Mouse (Mus musculus): ENCODE measurements at regions not wholly inside any gene's neighbourhood (a gene's known extent, or its start where the extent isn't known, plus 50 kb on each side); places are given as distances from the start of the nearest gene placed in this dataset.
A peak's percentile ranks its signal among the peaks of the same experiment; 100 is the strongest.
"Not testable (repeated sequence)": the region's sequence is repeated elsewhere in the genome, so short reads cannot be mapped to it uniquely, and the experiment has no call there.

DNA sequence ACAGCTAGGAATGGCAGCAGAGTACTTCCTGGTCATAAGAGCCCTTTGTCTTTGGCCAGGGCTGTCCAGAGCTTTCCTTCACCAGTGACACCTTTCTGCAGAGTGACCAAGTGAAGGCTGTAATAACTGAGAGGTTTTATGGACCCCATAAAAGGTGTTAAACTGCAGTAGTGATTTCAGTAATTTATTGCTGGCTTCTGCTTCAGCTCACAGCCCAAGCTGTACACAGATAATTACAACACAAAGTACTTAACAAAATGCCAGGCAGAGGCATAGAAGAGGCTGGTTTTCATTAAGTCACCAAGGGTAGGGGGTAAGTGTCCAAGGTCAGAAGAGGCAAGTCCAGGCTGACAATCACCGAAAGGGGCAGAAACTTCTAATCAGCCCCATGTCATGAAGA is 83.8 kb downstream of the Eif4e start:
- DNase-seq (ENCODE audit: low read depth), result no peak

GRCm38 (mm10) chr3:138612884-138613653 is 87.1 kb downstream of the Eif4e start:
- no peak for DNase-seq (ENCODE audit: low read depth)

GRCm38 (mm10) chr3:138613680-138614079 is 87.7 kb downstream of the Eif4e start:
- DNase-seq (ENCODE audit: low read depth), result no peak

DNA sequence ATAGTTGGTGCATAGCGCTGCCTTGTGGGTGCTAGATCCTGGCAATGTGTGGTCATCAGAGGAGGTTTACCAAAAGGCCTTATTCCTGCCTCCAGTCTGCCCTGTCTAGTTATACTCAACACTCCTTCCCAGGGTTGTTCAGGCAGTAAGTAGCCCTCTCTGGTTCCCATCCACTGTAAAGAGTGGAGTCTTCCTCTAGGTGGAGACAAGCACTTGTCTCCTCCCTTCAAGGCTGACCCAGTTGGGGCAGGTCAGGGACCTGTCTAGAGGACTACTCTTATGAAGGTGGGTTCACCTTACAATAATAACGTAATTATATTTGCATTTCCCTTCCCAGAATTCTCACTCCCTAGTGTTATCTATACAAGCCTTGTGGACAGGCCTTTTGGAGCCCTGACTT is 88.9 kb downstream of the Eif4e start:
- DNase-seq (ENCODE audit: low read depth), result no peak

DNA sequence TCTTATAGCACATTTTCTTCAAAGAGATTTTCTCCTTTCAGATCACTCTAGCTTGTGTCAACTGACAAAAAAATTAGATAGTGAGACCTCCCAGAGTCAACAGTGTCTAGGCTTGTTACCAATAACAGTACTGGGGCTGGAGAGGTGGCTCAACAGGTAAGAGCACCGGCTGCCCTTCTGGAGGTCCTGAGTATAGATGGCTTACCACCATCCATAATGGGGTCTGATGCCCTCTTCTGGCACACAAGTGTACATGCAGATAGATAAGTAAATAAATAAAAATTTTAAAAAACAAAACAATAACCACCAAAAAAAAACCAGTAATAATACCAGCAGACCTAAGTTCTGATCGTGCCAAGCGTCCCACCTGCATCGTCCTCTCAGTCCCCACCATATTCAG is 94.3 kb downstream of the Eif4e start:
- DNase-seq (ENCODE audit: low read depth), result peak; percentile 26

DNA sequence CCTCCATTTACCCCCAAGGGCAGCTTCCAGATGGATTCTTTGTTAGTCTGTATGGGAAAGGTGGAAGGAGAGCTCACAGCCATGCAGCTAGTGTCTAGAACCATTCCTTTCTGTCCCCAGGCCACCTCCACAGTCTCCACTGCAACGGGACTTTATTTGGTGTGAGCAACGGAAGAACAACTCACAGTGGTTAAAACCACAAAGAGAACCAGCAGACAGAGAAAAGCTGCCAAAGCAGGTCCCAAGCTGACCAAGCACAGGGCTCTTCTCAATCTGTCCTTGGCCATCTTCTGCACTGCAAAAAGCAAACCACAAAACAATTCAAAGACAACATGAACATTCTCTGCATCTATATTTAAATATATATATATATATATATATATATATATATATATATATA is 98.1 kb downstream of the Eif4e start:
- no peak for DNase-seq (ENCODE audit: low read depth)

GRCm38 (mm10) chr3:138626230-138626629 is 100.3 kb downstream of the Eif4e start:
- DNase-seq (ENCODE audit: low read depth), result no peak

- DNase-seq (ENCODE audit: low read depth), result no peak
Observed at GRCm38 (mm10) chr3:138630231-138630630, 104.3 kb downstream of the Eif4e start.

DNA sequence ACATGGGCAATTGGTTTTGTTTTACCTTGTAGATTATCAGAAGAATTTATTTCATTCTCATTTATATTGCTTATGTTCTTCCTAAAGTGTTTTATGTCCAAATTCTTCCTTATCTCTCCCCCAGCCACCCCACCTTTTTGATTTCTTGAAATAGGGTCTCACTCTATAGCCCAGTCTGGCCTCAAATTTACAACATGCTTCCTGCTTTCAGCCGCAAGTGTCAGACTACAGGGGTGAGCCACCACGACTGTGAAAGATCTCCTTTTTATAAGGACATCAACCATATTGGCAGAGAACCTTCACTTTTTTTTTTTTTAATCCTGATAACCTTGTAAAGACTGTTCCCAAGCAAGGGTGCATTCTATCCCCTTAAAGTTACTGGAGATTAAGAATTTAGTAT is 106.1 kb downstream of the Eif4e start:
- no peak for DNase-seq (ENCODE audit: low read depth)

DNA sequence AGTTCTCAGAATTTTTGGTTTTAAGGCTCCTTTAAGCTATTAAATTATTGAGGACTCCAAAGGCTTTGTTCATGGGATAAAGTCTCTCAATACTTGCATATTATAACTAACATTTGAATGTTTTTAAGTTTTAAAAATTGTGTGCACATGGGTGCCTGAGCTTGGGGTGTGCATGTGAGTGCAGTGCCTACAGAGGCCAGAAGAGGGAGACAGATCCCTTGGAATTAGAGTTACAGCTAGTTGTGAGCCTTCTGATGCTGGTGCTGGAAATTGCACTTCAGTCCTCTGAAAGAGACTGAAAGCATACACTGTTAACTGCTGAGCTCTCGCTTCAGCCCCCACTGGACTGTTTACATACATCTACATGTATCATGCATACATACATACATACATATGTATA is 100.0 kb upstream of the Tspan5 start:
- peak; percentile 54 for DNase-seq (ENCODE audit: low read depth)

- no peak for DNase-seq (ENCODE audit: low read depth)
Observed at GRCm38 (mm10) chr3:138643951-138644285, 98.1 kb upstream of the Tspan5 start.

GRCm38 (mm10) chr3:138644286-138644951 is 97.6 kb upstream of the Tspan5 start:
- DNase-seq (ENCODE audit: low read depth), result no peak

GRCm38 (mm10) chr3:138645320-138645719 is 96.7 kb upstream of the Tspan5 start:
- DNase-seq (ENCODE audit: low read depth), result peak; percentile 90

GRCm38 (mm10) chr3:138649699-138650098 is 92.3 kb upstream of the Tspan5 start:
- no peak for DNase-seq (ENCODE audit: low read depth)

GRCm38 (mm10) chr3:138650671-138651070 is 91.3 kb upstream of the Tspan5 start:
- DNase-seq (ENCODE audit: low read depth), result not testable (repeated sequence)

- no peak for DNase-seq (ENCODE audit: low read depth)
Observed at GRCm38 (mm10) chr3:138651361-138652205, 90.4 kb upstream of the Tspan5 start.

DNA sequence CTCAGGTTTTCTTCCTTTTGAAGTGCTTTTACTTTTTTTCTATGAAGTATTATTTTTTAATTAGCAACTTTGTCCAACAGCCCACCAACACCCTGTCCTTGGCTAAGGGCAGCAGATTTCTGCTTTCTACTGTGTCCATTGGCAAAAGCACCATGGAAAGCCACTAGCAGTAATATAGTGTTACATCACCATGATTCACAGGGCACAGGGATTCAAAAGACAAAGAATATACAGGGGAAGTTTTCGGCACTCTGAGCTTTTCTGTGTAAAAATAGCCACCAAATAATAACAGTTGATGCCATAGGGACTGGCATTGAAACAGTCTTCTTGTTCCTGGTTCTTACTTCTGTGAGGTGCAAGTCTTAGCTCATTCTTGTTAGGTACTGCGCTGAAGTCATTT is 89.8 kb upstream of the Tspan5 start:
- DNase-seq (ENCODE audit: low read depth), result peak; percentile 51

DNA sequence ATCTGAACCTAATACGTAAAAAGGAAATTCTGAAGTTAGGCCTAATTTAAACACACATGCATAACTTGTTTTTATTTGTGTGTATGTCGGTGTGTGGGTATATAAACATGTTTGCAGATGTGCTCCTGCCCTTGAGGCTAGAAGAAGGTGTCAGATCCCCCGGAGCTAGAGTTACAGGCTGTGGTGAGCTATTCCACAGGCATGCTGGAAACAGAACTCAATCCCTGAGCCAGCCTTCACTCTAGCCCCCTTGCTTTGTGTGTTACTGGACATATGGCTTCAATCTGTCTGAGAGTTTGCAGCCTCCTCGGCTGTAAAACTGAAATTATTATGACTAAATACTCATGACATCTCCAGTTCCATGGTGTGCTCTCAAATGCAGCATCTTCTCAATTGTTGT is 89.3 kb upstream of the Tspan5 start:
- DNase-seq (ENCODE audit: low read depth), result peak; percentile 80

- no peak for DNase-seq (ENCODE audit: low read depth)
Observed at GRCm38 (mm10) chr3:138653549-138654246, 88.3 kb upstream of the Tspan5 start.

GRCm38 (mm10) chr3:138654610-138655371 is 87.2 kb upstream of the Tspan5 start:
- DNase-seq (ENCODE audit: low read depth), result peak; percentile 52

GRCm38 (mm10) chr3:138655479-138655878 is 86.5 kb upstream of the Tspan5 start:
- DNase-seq (ENCODE audit: low read depth), result no peak
